Mouse (Mus musculus): ENCODE results near the gene Shb. TPM values are rescaled to one million over a fixed set of nuclear protein-coding genes. Genes with fewer than 3 reads are reported as not detected.
"Not testable (repeated sequence)": the region's sequence is repeated elsewhere in the genome, so short reads cannot be mapped to it uniquely, and the experiment has no call there.

Gene Shb
- polyA plus RNA-seq, 1 experiment from 2014 or later = 1.2 TPM

DNA sequence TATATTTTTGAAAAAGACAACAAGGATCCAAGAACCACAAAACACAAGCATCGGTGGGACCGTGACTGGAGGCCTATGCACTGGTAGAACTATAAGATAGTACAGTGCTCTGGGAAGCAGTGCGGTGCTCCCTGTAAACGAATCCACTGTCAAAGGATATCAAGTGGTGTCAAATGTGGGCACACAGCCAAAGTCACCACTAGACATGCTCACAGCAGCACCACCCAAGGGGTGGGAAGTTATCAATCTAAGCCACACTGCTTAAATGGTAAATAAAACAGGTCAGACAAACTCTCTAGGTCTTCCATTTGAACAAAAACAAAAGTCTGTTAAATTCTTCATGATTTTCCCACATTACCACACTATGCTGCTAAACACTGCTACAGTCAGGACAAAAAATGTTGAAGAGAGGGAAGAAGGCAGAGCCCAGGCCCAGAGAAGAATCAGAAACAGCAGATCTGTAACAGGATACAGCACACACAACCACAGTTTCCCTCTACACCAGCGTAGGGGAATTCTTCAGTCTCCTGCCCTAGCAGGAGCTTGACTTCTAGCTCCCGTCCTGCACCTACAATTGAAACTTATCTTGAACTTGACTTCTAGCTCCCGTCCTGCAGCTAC, 129.3 kb downstream of the Shb start:
- 93% methylated on average over 7 of the region's 7 CpGs for WGBS
- no peak for DNase-seq (ENCODE audit: low spot score)
- H3K4me3 ChIP-seq = no peak overlapping the region
- H3K27me3 ChIP-seq (ENCODE audit: low read depth, poor library complexity, severe bottlenecking) = no peaks in the 10 kb centered on the region
- H3K9me3 ChIP-seq (replicated peaks) = no peaks in the 10 kb centered on the region
- H3K4me1 ChIP-seq = peaks cover 18% of the 10 kb centered on the region
- H3K36me3 ChIP-seq = peaks cover 72% of the 10 kb centered on the region
- no peak overlapping the region for H3K27ac ChIP-seq (replicated peaks)

DNA sequence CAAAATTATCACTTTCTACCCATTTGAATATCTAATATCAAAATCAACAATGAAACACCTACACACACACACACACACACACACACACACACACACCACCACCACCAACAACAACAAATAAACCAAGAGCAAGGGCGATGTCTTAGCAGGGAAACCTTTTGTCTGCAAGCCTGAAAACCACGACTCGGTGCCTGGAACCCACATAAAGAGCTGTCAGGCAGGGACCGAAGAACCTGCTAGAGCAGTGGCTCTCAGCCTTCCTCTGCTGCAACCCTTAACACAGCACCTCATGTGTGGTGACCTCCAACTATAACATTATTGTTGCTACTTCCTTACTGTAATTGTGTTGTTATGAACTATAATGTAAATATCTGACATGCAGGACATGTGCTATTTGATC, 130.0 kb downstream of the Shb start:
- Histone ChIP-seq H3K4me1 (peaks cover 12% of the 10 kb centered on the region), H3K4me3 (no peak overlapping the region), H3K27ac (replicated peaks) (no peak overlapping the region), H3K27me3 (ENCODE audit: low read depth, poor library complexity, severe bottlenecking) (no peaks in the 10 kb centered on the region), H3K36me3 (peaks cover 79% of the 10 kb centered on the region), H3K9me3 (replicated peaks) (no peaks in the 10 kb centered on the region)
- DNase-seq (ENCODE audit: low spot score) = no peak
- 96% methylated on average over 4 of the region's 4 CpGs for WGBS

DNA sequence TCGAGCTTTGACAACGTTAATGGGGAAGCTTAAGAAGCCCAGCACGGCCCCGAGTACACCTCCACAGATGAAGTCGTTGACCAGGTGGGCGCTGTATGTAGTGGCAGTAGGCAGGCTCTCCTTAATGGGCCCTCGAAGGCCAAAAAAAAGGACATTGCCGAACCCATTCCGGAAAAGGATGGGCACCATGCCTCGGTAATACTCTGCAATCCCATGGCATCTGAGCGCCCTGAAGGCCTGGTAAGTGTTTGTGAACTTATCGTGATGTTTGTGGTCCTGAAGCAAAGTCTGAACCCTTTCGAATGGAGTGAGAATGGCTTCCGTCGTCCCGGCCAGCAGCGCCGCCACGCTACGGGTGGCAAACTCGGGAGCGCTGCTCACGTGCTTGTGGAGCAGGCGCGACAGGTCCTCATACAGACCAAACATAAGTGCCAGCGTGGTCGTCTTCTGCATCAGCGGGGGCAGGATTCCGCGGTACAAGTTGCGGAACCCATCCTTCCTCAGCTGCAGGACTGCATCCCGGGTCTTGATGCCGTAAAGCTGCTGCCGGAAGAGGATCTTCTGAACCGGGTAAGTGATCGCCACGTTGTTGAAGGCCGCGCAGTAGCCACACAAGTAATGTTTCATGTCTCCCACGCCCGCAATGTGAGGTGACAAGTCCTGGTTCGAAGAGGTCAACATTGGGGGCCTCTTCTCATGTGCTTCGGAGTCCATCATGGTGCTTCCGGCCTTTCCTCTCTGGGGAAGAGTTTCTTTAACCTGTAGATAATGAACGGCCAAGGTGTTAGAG, 132.7 kb downstream of the Shb start:
- peaks cover 91% of the 10 kb centered on the region for H3K36me3 ChIP-seq
- H3K4me3 ChIP-seq = no peak overlapping the region
- peaks cover under 1% of the 10 kb centered on the region; the same call in 1 of the 2 replicates for H3K4me1 ChIP-seq
- WGBS = 96% methylated on average over 45 of the region's 45 CpGs
- no peak for DNase-seq (ENCODE audit: low spot score)
- H3K27ac ChIP-seq (replicated peaks) = no peak overlapping the region
- no peaks in the 10 kb centered on the region for H3K27me3 ChIP-seq (ENCODE audit: low read depth, poor library complexity, severe bottlenecking)
- no peaks in the 10 kb centered on the region for H3K9me3 ChIP-seq (replicated peaks)

DNA sequence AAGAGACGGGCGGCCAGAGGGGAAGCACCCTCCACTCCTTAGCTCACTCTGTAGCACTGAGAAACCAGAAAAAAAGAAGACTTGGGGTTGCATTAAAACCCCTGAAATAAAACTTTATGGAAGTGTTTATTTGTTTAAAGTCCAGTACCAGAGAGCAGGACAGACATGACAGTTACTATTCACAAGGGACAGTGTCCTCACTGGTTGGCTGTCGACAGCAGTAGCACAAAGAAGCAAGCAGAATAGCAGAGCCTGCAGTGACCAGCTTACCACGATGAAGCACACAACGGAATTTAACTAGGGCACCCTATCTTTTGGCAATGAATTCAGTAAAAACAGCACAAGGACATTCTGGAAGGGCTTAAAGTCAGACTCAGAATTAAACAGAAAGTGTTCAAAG, 134.0 kb downstream of the Shb start:
- peaks cover 78% of the 10 kb centered on the region for H3K36me3 ChIP-seq
- H3K4me1 ChIP-seq; DNase-seq (ENCODE audit: low spot score); H3K27ac ChIP-seq (replicated peaks); H3K9me3 ChIP-seq (replicated peaks); H3K4me3 ChIP-seq; H3K27me3 ChIP-seq (ENCODE audit: low read depth, poor library complexity, severe bottlenecking): not testable (repeated sequence)
- 91% methylated on average over 5 of the region's 5 CpGs for WGBS

DNA sequence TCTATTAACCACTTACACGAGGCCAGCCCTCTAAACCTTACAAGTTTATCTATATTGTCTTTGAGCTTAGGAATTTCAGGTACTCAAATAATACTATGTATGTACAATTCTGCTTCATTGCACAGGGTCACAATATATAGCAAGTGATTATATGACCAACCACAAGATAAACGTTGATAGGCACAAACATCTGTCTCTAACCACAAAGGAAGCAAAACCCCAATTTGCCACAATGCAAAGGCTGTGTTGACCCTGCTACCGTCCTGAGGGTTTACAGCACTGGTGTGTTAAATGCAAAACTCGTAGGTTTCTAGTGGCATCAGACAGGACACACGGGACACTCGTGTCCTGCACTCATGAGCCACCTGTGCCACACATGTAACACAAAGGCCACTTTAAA, 136.1 kb downstream of the Shb start:
- WGBS = 90% methylated on average over 6 of the region's 6 CpGs
- not testable (repeated sequence) for H3K4me3 ChIP-seq; H3K27me3 ChIP-seq (ENCODE audit: low read depth, poor library complexity, severe bottlenecking); H3K27ac ChIP-seq (replicated peaks); DNase-seq (ENCODE audit: low spot score); H3K9me3 ChIP-seq (replicated peaks); H3K4me1 ChIP-seq
- peaks cover 57% of the 10 kb centered on the region for H3K36me3 ChIP-seq

DNA sequence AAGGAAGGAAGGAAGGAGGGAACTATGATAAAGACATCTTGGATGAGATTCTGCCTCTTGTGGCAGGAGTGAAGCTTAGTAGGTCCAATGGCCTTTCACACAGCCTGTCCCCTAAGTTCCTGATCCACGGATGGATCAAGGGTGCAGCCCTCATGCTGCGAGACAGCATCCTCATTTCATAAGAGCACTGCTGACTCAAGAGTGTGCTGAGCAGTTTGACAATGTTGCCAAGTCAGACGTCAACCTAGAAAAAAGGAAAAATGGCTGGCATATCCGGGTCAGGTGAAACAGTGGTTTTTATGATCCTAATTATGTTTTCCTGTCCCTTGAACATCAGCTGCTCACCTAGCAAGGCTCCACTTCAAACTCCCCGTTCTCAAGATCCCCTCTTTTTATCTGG, 138.6 kb downstream of the Shb start:
- Histone ChIP-seq H3K36me3 (peaks cover 32% of the 10 kb centered on the region), H3K27me3 (ENCODE audit: low read depth, poor library complexity, severe bottlenecking) (no peaks in the 10 kb centered on the region), H3K27ac (replicated peaks) (no peak overlapping the region), H3K4me3 (no peak overlapping the region), H3K9me3 (replicated peaks) (no peaks in the 10 kb centered on the region), H3K4me1 (peaks cover 6% of the 10 kb centered on the region; the same call in 1 of the 2 replicates)
- no peak for DNase-seq (ENCODE audit: low spot score)
- WGBS = 81% methylated on average over 5 of the region's 5 CpGs

DNA sequence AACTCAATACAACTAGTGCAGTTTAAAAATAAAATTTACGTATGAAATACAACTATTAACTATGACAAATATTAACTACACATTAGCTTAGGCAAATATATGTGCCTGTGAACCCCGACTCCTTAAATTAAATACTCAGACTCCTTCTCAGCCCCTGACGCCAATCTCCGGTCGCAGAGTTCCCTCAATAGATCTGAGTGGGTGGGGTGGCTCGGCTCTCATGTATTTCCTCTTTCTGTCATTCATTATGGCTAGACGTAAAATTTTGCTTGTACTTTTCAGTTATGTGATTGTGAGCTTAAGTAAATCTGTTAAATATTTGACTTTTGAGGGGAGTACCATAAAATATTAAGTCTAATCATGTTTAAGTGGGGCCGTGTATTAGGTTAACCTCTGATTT, 139.3 kb downstream of the Shb start:
- Histone ChIP-seq H3K36me3 (peaks cover 25% of the 10 kb centered on the region), H3K4me1 (peaks cover 6% of the 10 kb centered on the region; the same call in 1 of the 2 replicates), H3K9me3 (replicated peaks) (no peaks in the 10 kb centered on the region), H3K27me3 (ENCODE audit: low read depth, poor library complexity, severe bottlenecking) (no peaks in the 10 kb centered on the region), H3K27ac (replicated peaks) (no peak overlapping the region), H3K4me3 (no peak overlapping the region)
- WGBS = 91% methylated on average over 8 of the region's 8 CpGs
- no peak for DNase-seq (ENCODE audit: low spot score)

DNA sequence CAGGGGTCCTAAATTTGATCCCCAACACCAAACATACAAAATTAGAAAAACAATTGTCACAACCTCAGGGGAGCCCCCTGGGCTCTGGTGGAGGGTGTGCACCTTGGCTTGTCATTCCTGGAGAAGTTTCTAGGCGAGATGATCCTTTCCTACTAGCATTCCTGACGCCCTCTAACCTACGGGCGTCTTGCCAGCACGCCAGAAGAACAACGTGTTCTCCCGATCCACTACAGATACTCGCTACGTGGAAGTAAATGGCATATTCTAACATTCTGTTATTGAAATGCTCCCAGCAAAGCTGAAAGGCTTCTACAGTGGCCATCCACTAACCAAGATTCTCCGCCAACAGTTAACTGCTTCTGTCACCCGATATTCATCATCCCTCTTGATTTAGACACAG, 139.7 kb downstream of the Shb start:
- Histone ChIP-seq H3K27me3 (ENCODE audit: low read depth, poor library complexity, severe bottlenecking) (no peaks in the 10 kb centered on the region), H3K27ac (replicated peaks) (no peak overlapping the region), H3K36me3 (peaks cover 21% of the 10 kb centered on the region), H3K4me1 (peaks cover 6% of the 10 kb centered on the region; the same call in 1 of the 2 replicates), H3K4me3 (no peak overlapping the region), H3K9me3 (replicated peaks) (no peaks in the 10 kb centered on the region)
- DNase-seq (ENCODE audit: low spot score) = no peak
- whole genome bisulfite sequencing = 82% methylated on average over 11 of the region's 11 CpGs

DNA sequence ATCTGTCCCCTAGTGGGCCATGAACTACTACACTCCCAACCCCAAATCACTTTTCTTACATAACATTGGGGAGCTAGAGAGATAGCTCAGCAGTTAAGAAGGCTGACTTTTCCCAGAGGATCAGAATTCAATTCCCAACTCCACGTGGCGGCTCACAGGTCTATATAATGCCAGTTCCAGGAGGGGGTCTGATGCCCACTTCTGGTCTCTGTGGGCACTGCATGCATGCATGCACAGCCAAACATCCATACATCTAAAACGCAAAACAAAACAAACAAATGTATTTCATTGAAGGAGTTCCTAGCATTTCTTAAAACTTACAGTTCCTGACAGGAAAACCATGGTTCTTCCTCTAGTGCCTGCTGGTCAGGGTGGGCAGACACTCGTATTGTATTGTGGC, 140.2 kb downstream of the Shb start:
- 71% methylated on average over 4 of the region's 4 CpGs for WGBS

DNA sequence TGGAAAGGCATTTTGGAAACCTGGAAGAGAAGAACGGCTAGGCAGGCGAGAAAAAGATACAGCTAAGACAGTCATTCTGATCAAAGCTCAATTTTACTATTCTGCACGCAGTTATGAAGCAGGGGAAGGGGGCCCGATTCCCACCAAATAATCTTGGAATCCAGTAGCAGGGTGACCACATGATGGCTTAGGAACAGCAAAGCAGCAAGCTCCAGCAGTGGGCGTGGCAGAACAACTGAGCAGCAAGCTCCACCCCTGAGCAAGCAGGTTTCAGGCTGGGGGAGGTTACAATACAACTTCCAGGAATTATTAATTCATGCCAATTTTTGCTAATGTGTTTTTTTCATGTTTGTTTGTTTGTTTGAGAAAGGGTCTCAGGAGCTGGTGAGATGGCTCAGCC, 145.0 kb downstream of the Shb start:
- not testable (repeated sequence) for H3K27me3 ChIP-seq (ENCODE audit: low read depth, poor library complexity, severe bottlenecking); DNase-seq (ENCODE audit: low spot score); H3K4me1 ChIP-seq; H3K36me3 ChIP-seq; H3K9me3 ChIP-seq (replicated peaks); H3K27ac ChIP-seq (replicated peaks); H3K4me3 ChIP-seq
- WGBS = 91% methylated on average over 5 of the region's 5 CpGs

More for the DNA sequence above, 140.2 kb downstream of the Shb start:
- Histone ChIP-seq H3K36me3 (peaks cover 16% of the 10 kb centered on the region), H3K4me1 (peaks cover 6% of the 10 kb centered on the region; the same call in 1 of the 2 replicates), H3K27me3 (ENCODE audit: low read depth, poor library complexity, severe bottlenecking) (no peaks in the 10 kb centered on the region), H3K9me3 (replicated peaks) (no peaks in the 10 kb centered on the region), H3K4me3 (no peak overlapping the region), H3K27ac (replicated peaks) (no peak overlapping the region)
- no peak for DNase-seq (ENCODE audit: low spot score)

DNA sequence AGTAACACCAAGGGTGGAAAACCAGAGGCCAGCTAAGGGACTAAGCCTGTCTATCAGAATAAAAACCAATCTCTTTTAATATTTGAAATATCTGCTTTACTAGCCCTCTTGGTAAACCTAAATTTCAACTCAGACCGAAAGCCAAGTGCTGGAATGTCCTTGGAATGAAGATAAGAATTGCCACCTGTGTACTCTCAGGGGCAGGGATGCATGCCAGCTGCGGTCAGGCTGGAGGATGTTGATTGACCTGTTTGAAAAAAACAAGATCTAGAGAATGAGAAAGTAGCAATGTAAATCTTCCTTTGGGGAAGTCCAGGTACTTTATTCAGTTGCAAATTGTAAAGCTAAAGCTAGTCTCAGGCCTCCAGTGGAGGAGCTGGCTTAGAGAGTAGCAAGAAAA, 150.1 kb downstream of the Shb start:
- DNase-seq (ENCODE audit: low spot score); H3K9me3 ChIP-seq (replicated peaks); H3K4me1 ChIP-seq; H3K27me3 ChIP-seq (ENCODE audit: low read depth, poor library complexity, severe bottlenecking); H3K4me3 ChIP-seq; H3K36me3 ChIP-seq; H3K27ac ChIP-seq (replicated peaks): not testable (repeated sequence)
- 80% methylated on average over 2 of the region's 2 CpGs for WGBS

DNA sequence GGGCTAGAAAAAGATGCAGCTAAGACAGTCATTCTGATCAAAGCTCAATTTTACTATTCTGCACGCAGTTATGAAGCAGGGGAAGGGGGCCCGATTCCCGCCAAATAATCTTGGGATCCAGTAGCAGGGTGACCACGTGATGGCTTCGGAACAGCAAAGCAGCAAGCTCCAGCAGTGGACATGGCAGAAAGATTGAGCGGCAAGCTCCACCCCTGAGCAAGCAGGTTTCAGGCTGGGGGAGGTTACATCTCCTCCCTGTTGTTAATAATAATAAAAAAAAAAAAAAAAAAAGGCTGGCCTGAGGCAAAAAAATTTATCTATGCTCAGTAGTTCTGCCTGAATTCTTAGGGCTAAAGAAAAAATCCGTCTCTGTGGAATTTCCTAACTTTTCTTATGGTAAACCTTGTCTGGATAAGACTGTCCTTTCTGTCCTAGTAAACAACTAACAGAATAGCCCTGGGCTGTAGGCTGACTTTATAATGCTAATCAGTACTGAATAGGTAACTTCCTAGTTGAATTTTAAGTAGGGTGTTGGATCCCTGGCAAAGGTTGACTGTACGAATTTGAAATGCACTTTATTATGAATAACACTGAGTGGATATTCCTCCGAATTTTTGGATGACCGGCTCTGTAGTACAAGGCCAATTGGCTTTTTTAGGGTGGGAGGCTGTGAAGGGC, 151.2 kb downstream of the Shb start:
- H3K36me3 ChIP-seq = peaks cover 20% of the 10 kb centered on the region
- H3K27me3 ChIP-seq (ENCODE audit: low read depth, poor library complexity, severe bottlenecking); DNase-seq (ENCODE audit: low spot score); H3K9me3 ChIP-seq (replicated peaks); H3K27ac ChIP-seq (replicated peaks); H3K4me3 ChIP-seq; H3K4me1 ChIP-seq: not testable (repeated sequence)
- WGBS = 90% methylated on average over 10 of the region's 10 CpGs

DNA sequence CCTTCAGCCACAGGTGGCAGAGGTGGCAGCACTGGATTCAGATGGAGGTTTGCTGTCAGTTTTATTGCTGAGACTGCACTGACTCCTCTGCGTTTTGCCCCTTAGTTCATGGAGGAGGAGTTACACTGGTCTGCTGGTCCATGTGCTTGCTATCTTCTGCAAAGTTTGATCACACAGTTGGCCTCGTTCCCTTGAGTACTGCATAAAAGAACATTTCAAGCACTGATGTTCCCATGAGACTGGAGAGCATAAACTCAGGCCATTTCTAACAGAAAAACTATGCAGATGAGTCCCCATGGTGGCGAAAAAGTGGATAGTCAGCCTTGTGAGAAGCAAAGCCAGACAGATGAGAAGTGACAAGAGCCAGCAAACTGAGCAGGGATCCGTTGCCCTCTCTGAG, 155.7 kb downstream of the Shb start:
- H3K9me3 ChIP-seq (replicated peaks) = no peaks in the 10 kb centered on the region
- no peak overlapping the region for H3K4me3 ChIP-seq
- H3K27ac ChIP-seq (replicated peaks) = no peak overlapping the region
- peaks cover 63% of the 10 kb centered on the region for H3K36me3 ChIP-seq
- 87% methylated on average over 4 of the region's 4 CpGs for WGBS
- DNase-seq (ENCODE audit: low spot score) = no peak
- H3K4me1 ChIP-seq = no peaks in the 10 kb centered on the region
- H3K27me3 ChIP-seq (ENCODE audit: low read depth, poor library complexity, severe bottlenecking) = no peaks in the 10 kb centered on the region
